Mouse (Mus musculus): ENCODE results near the gene Tll1.

The Tll1 gene

GRCm38 (mm10) chr8:64206024-64206385 lies at the start of gene Tll1:
TSS of gene Tll1 (minus strand) at chr8:64206271.
- DNase-seq (ENCODE audit: low spot score in 2 of 2): peak; percentile 23 to 39

GRCm38 (mm10) chr8:64238645-64239044 lies 32.6 kb upstream of the Tll1 start:
- no peak for DNase-seq (ENCODE audit: low spot score in 2 of 2)

GRCm38 (mm10) chr8:64221600-64221999 lies 15.5 kb upstream of the Tll1 start:
- DNase-seq (ENCODE audit: low spot score in 2 of 2): no peak

GRCm38 (mm10) chr8:64217644-64218043 lies 11.6 kb upstream of the Tll1 start:
- DNase-seq (ENCODE audit: low spot score in 2 of 2): no peak

- DNase-seq (ENCODE audit: low spot score in 2 of 2): no peak
Observed at GRCm38 (mm10) chr8:64216252-64216651, 10.2 kb upstream of the Tll1 start.

- DNase-seq (ENCODE audit: low spot score in 2 of 2): no peak
Observed at GRCm38 (mm10) chr8:64215374-64215773, 9.3 kb upstream of the Tll1 start.

- DNase-seq (ENCODE audit: low spot score in 2 of 2): no peak
Observed at GRCm38 (mm10) chr8:64214906-64215305, 8.8 kb upstream of the Tll1 start.

- peak; percentile 33 to 40 for DNase-seq (ENCODE audit: low spot score in 2 of 2)
Observed at GRCm38 (mm10) chr8:64206411-64206861, 365 bp upstream of the Tll1 start.

- peak; percentile 20 to 26 for DNase-seq (ENCODE audit: low spot score in 2 of 2)
Observed at GRCm38 (mm10) chr8:64205321-64206023, 599 bp downstream of the Tll1 start.

- peak in 1 of 2 experiments; percentile 16 for DNase-seq (ENCODE audit: low spot score in 2 of 2)
Observed at GRCm38 (mm10) chr8:64204801-64205311, 1.2 kb downstream of the Tll1 start.

- DNase-seq (ENCODE audit: low spot score in 2 of 2): peak; percentile 23 to 31
Observed at GRCm38 (mm10) chr8:64204167-64204566, 1.9 kb downstream of the Tll1 start.

- DNase-seq (ENCODE audit: low spot score in 2 of 2): no peak
Observed at GRCm38 (mm10) chr8:64198326-64198725, 7.7 kb downstream of the Tll1 start.

- DNase-seq (ENCODE audit: low spot score in 2 of 2): no peak
Observed at GRCm38 (mm10) chr8:64193421-64193820, 12.7 kb downstream of the Tll1 start.

GRCm38 (mm10) chr8:64187881-64188280 lies 18.2 kb downstream of the Tll1 start:
- DNase-seq (ENCODE audit: low spot score in 2 of 2): no peak

GRCm38 (mm10) chr8:64176931-64177330 lies 29.1 kb downstream of the Tll1 start:
- DNase-seq (ENCODE audit: low spot score in 2 of 2): no peak

GRCm38 (mm10) chr8:64174916-64175315 lies 31.2 kb downstream of the Tll1 start:
- no peak for DNase-seq (ENCODE audit: low spot score in 2 of 2)

- DNase-seq (ENCODE audit: low spot score in 2 of 2): no peak
Observed at GRCm38 (mm10) chr8:64173759-64174158, 32.3 kb downstream of the Tll1 start.

- DNase-seq (ENCODE audit: low spot score in 2 of 2): no peak
Observed at GRCm38 (mm10) chr8:64152899-64153891, 52.9 kb downstream of the Tll1 start.

- DNase-seq (ENCODE audit: low spot score in 2 of 2): peak; percentile 18 to 36
Observed at GRCm38 (mm10) chr8:64152216-64152804, 53.8 kb downstream of the Tll1 start.

- DNase-seq (ENCODE audit: low spot score in 2 of 2): peak in 1 of 2 experiments; percentile 19
Observed at GRCm38 (mm10) chr8:64136593-64136992, 69.5 kb downstream of the Tll1 start.

GRCm38 (mm10) chr8:64107190-64107589 lies 98.9 kb downstream of the Tll1 start:
- no peak for DNase-seq (ENCODE audit: low spot score in 2 of 2)

- no peak for DNase-seq (ENCODE audit: low spot score in 2 of 2)
Observed at GRCm38 (mm10) chr8:64073396-64073795, 132.7 kb downstream of the Tll1 start.
